Mouse (Mus musculus) hindbrain, embryonic 11.5 days (tissue): ENCODE data around the gene Rflnb. TPM values are rescaled to one million over a fixed set of nuclear protein-coding genes. Genes with fewer than 3 reads are reported as not detected.

Experiments
- ATAC-seq: fragments of 200-750 bp; cut with Nextera tagmentation; 2 replicates; pipeline ENCODE4 v1.8.0; 2017; ENCODE audit warnings: mild to moderate bottlenecking, moderate TSS enrichment, moderate library complexity; ENCODE audit not compliant: low FRiP score
- DNase-seq: peaks from one replicate; pipeline ENCODE4 v3.0.0-alpha.2; 2015; ENCODE audit warnings: low spot score
- H3K27ac ChIP-seq: fragments of 300-500 bp; sonication (generic); 2 replicates; pipeline ENCODE4 v1.5.1; 2014; ENCODE audit warnings: mild to moderate bottlenecking, low read depth, low read length
- H3K27me3 ChIP-seq: fragments of 300-500 bp; sonication (generic); 2 replicates; pipeline ENCODE4 v1.6.1; 2014; ENCODE audit warnings: mild to moderate bottlenecking, low read length, moderate library complexity, mixed read lengths; ENCODE audit not compliant: control insufficient read depth, insufficient read depth
- H3K36me3 ChIP-seq: fragments of 300-500 bp; sonication (generic); 2 replicates; pipeline ENCODE4 v1.6.1; 2014; ENCODE audit warnings: mild to moderate bottlenecking, low read length, moderate library complexity, mixed read lengths; ENCODE audit not compliant: control insufficient read depth, insufficient read depth
- H3K4me1 ChIP-seq: fragments of 300-500 bp; sonication (generic); replicated peaks from 2 replicates; pipeline ENCODE4 v1.6.1; 2014; ENCODE audit warnings: low read length, mixed read lengths; ENCODE audit not compliant: control insufficient read depth, insufficient read depth
- H3K4me2 ChIP-seq: fragments of 300-500 bp; sonication (generic); replicated peaks from 2 replicates; pipeline ENCODE4 v1.6.1; 2014; ENCODE audit warnings: mild to moderate bottlenecking, low read depth, low read length
- H3K4me3 ChIP-seq: fragments of 300-500 bp; sonication (generic); 2 replicates; pipeline ENCODE4 v1.5.1; 2014; ENCODE audit warnings: low read depth, low read length
- H3K9ac ChIP-seq: fragments of 300-500 bp; sonication (generic); 2 replicates; pipeline ENCODE4 v1.6.1; 2014; ENCODE audit warnings: low read depth, low read length
- H3K9me3 ChIP-seq: fragments of 300-500 bp; sonication (generic); 2 replicates; pipeline ENCODE4 v1.6.1; 2016; ENCODE audit warnings: low read length; ENCODE audit not compliant: control insufficient read depth
- WGBS: fragments of 180-500 bp; shearing (Covaris S2); extraction: QIAGEN DNeasy Blood & Tissue Kit; methylation state at CpG from one replicate; pipeline ENCODE4 v1.1.7; 2014; 5-methylcytosine and 5-hydroxymethylcytosine counted together
- polyA plus RNA-seq: library from polyadenylated mRNA; unstranded; fragments of >200 nt; fragmentation: Nextera tagmentation; extraction: Ambion mirVana; gene quantifications from 2 replicates; pipeline ENCODE4 v1.2.1, GENCODE M21; 2014

Gene Rflnb
- polyA plus RNA-seq, 1 experiment from 2014 or later = 12.9 TPM

DNA sequence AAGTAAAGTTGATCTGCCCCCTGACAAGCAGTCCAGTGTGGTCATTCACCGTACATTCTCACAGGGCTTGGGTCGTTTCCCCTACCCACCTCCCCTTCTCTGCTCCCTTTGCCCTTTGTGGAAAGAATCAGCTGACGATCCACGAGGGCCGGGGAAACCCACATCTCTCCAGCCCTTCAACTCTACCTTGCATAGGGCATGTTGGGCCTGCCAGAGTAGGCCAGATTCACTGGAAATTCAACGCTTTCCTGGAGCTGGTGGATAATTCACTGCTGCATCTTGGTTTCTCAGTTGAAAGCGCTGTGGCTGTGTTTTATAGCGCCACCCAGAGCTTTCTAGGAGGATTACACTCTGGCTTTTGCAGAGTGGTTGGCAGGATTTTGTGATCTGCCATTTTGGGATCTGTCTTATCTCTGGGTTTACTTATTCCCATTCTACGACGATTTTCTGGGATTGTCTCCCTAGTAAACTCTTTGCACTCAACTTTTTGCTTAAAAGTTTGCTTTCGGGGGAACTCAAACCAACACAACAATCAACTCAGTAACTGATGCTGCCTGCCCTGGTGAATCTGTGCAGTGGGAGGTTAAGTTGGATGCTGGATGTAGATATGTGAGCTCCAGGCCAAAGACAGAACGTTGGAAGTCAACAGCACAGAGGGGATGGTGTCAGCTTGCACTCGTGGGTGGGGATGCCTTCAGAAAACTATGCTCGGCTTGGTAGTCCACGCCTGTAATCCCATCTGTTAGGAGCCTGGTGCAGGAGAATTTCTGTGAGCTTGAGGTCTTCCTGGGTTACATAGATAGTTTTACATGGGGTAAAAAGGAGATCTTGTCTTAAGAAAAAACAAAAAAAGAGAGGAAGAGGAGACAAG, 36.4 kb downstream of the Rflnb start:
- Histone ChIP-seq H3K4me2 (no peak overlapping the region), H3K4me1 (no peaks in the 10 kb centered on the region), H3K4me3 (no peak overlapping the region), H3K36me3 (no peaks in the 10 kb centered on the region), H3K9me3 (no peaks in the 10 kb centered on the region), H3K27ac (no peak overlapping the region), H3K9ac (no peak overlapping the region), H3K27me3 (no peaks in the 10 kb centered on the region)
- WGBS = 79% methylated on average over 15 of the region's 15 CpGs
- DNase-seq (no peak), ATAC-seq (no peak)

DNA sequence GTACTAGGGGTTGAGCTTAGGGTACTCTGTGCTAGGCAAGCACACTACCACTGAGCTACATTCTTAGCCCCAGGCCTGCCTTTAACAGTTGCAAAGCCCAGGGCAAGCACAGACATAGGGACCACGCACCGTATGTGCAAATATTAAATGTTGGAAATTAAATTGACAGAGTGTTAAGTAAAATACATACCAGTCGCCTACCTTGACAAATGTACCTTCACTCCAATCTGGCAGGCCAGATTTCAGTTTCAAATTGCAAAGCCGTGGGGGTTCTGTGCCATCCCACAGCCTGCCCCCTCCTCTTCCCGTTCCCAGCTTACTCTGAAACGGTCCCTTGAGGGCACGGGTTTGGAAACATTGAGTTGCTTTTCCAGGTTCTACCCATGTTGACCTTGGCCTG, 41.6 kb downstream of the Rflnb start:
- Histone ChIP-seq H3K27me3 (no peaks in the 10 kb centered on the region), H3K36me3 (no peaks in the 10 kb centered on the region), H3K9me3 (no peaks in the 10 kb centered on the region), H3K9ac (no peak overlapping the region), H3K27ac (no peak overlapping the region), H3K4me2 (no peak overlapping the region), H3K4me3 (no peak overlapping the region), H3K4me1 (no peaks in the 10 kb centered on the region)
- no peak for ATAC-seq
- 72% methylated on average over 7 of the region's 7 CpGs for WGBS
- DNase-seq = no peak

DNA sequence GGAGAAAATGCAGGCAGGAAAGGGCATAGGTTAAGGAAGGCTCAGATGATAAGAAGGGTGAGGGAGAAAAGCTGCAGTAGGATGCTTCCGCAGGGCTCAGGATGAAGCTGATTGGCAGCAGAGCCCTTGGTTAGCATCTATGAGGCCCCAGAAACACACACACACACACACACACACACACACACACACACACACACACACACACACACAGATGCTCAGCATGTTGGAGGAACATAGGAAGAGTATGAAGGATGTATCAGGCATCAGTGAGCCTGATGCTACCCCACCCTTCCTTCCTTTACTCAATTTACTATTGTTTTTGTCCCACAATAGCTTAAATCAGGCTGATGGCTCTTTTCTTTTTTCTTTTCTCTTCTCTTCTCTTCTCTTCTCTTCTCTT, 43.0 kb downstream of the Rflnb start:
- Histone ChIP-seq H3K27ac (no peak overlapping the region), H3K4me3 (no peak overlapping the region), H3K9ac (no peak overlapping the region), H3K4me1 (no peaks in the 10 kb centered on the region), H3K4me2 (no peak overlapping the region), H3K27me3 (no peaks in the 10 kb centered on the region), H3K36me3 (no peaks in the 10 kb centered on the region), H3K9me3 (no peaks in the 10 kb centered on the region)
- DNase-seq (no peak), ATAC-seq (no peak)
- WGBS = 80% methylated on average over 1 of the region's 1 CpGs

DNA sequence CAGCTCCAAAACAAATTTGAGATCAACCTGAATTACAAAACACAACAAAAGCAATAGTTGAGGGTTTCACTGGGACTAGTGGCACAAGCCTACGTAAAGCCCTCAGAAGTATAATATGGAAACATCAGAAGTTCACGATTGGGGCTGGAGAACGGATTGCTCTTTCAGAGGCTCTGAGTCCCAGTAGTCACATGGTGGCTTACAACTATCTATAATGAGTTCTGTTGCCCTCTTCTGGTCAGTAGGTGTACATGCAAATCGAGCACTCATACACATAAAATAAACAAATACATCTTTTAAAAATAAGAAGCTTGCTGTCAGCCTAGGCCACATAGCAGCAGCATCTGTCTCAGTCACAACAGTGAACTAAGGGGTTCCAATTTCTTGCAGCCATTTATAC, 44.4 kb downstream of the Rflnb start:
- Histone ChIP-seq H3K4me3 (no peak overlapping the region), H3K9me3 (no peaks in the 10 kb centered on the region), H3K4me1 (no peaks in the 10 kb centered on the region), H3K27me3 (no peaks in the 10 kb centered on the region), H3K9ac (no peak overlapping the region), H3K36me3 (no peaks in the 10 kb centered on the region), H3K27ac (no peak overlapping the region), H3K4me2 (no peak overlapping the region)
- ATAC-seq (no peak), DNase-seq (peak; percentile 11)
- 81% methylated on average over 4 of the region's 4 CpGs for WGBS

DNA sequence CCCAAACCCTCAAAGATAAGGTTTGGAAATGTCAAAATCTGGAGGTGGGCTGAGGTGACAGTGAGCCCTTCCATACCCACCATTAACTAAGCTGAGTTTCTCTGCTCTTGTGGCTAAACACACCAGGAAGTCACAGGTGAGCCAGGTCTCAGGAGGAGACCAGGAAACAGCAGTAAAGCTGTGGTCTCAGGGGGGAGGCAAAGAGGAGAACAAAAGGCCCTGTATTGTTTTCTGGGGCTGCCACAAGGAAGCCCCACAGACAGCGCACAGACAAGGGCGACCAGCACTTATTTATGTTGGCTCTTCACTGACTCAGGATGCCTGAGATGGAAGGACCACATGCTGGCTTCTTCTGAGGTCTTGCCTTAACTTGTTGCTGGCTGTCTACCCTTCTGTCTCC, 47.2 kb downstream of the Rflnb start:
- Histone ChIP-seq H3K9me3 (no peaks in the 10 kb centered on the region), H3K4me3 (no peak overlapping the region), H3K4me2 (no peak overlapping the region), H3K27ac (no peak overlapping the region), H3K4me1 (no peaks in the 10 kb centered on the region), H3K27me3 (no peaks in the 10 kb centered on the region), H3K36me3 (no peaks in the 10 kb centered on the region), H3K9ac (no peak overlapping the region)
- DNase-seq = no peak
- ATAC-seq = no peak
- WGBS = 37% methylated on average over 2 of the region's 2 CpGs

DNA sequence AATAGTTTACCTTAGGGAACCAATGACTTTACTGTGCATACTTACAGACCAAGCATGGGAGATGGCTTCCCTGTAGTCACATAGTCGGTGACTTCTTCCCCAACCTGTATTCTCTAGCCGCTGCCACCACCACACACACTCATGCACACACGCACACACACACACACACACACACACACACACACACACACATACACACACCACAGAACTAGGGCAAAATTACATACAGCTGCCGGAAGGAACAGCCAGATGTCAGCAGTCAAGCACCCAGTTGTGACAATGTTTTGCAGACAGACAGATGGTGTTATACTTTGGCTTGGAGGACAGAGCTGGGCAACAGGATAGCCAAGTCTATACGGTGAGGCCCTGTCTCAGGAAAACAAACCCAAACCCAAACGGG, 49.5 kb downstream of the Rflnb start:
- Histone ChIP-seq H3K4me1 (no peaks in the 10 kb centered on the region), H3K9ac (no peak overlapping the region), H3K4me2 (no peak overlapping the region), H3K27me3 (no peaks in the 10 kb centered on the region), H3K4me3 (no peak overlapping the region), H3K36me3 (no peaks in the 10 kb centered on the region), H3K27ac (no peak overlapping the region), H3K9me3 (no peaks in the 10 kb centered on the region)
- WGBS = 85% methylated on average over 6 of the region's 6 CpGs
- DNase-seq (no peak), ATAC-seq (no peak)

DNA sequence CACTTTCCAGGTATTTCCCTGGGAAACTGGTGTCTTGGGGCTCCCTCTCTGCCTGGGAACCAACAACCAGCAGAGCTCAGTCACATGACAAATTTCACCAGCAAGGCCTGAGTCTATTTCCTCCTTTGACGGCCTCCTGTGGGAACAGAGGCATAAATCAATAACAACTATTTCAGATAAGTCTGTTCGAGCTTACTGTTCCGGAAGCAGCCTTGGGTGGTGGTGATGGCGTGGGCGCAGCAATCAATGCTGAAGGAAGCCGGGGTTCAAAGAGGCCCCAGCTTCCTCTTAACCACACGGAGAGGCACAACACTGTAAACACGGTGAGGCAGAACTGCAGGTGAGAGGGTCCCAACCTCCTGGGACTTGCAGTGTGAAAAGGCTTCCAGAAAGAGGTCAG, 50.8 kb downstream of the Rflnb start:
- no peaks in the 10 kb centered on the region for H3K4me1 ChIP-seq
- no peak overlapping the region for H3K27ac ChIP-seq
- 66% methylated on average over 8 of the region's 8 CpGs for WGBS

DNA sequence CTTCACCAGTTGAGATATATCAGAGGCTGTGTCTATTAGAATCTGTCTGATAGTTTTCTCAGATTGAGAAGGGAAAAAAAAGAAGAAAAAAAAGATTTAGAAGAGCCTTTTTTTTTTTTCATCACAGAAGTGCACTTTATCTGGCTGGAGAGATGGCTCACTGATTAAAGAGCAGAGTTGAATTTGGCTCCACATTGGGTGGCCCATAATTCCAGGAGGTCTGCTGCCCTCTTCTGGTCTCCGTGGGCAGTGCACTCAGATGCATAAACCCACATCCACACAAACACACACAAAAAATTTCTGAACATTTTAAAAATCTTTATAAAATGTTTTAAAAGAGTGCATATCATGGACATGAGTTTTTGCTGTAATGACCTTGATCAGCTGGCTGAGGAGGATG, 53.6 kb downstream of the Rflnb start:
- ATAC-seq = no peak
- WGBS = 89% methylated on average over 1 of the region's 1 CpGs
- DNase-seq = peak; percentile 37

More for the DNA sequence above, 50.8 kb downstream of the Rflnb start:
- Histone ChIP-seq H3K4me2 (no peak overlapping the region), H3K9ac (no peak overlapping the region), H3K36me3 (no peaks in the 10 kb centered on the region), H3K27me3 (no peaks in the 10 kb centered on the region), H3K9me3 (no peaks in the 10 kb centered on the region), H3K4me3 (no peak overlapping the region)
- ATAC-seq = no peak
- DNase-seq = no peak

DNA sequence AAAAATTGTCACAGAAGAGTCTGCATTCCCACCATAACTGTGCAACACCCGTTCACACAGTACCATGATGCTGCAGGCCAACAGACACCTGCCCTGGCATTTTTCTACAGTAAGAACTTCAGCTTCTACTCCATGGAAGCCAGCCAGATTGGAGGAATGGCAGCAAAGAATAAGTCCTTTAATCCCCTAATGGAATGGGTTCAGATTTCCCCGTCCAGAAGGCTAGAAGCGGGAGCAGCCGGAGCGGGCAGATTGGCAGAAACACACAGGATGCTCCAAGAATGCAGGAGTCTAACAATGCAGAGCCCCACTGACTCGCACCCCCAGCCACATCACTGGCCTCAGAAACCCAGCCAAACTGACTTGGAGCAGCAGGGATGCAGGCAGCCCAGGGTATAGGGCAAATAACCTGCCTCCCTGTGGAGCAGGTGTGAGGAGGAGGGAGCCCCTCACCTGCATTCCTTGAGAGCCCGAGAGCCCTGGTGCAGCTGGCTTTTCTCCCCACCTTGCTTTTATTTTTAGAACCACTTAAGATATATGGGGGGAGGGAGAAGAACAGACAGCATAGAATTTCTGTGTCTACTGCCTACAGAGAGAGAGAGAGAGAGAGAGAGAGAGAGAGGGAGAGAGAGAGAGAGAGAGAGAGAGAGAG, 54.5 kb downstream of the Rflnb start:
- 35% methylated on average over 7 of the region's 7 CpGs for WGBS
- H3K4me3 ChIP-seq = no peak overlapping the region
- DNase-seq (no peak), ATAC-seq (no peak)
- no peak overlapping the region for H3K27ac ChIP-seq
- H3K9me3 ChIP-seq = no peaks in the 10 kb centered on the region
- no peak overlapping the region for H3K4me2 ChIP-seq
- H3K36me3 ChIP-seq = no peaks in the 10 kb centered on the region
- no peaks in the 10 kb centered on the region; the same call in 1 of the 2 replicates for H3K27me3 ChIP-seq
- H3K4me1 ChIP-seq = no peaks in the 10 kb centered on the region
- H3K9ac ChIP-seq = no peak overlapping the region

More for the DNA sequence above, 53.6 kb downstream of the Rflnb start:
- no peaks in the 10 kb centered on the region; the same call in 1 of the 2 replicates for H3K27me3 ChIP-seq
- no peak overlapping the region for H3K4me3 ChIP-seq
- no peaks in the 10 kb centered on the region for H3K4me1 ChIP-seq
- H3K9ac ChIP-seq = no peak overlapping the region
- no peaks in the 10 kb centered on the region for H3K36me3 ChIP-seq
- no peaks in the 10 kb centered on the region for H3K9me3 ChIP-seq
- no peak overlapping the region for H3K4me2 ChIP-seq
- H3K27ac ChIP-seq = no peak overlapping the region
